Mouse (Mus musculus): ENCODE measurements around the gene D930048N14Rik. TPM values are rescaled to one million over a fixed set of nuclear protein-coding genes. Genes with fewer than 3 reads are reported as not detected.

The D930048N14Rik gene
- polyA plus RNA-seq, 1 experiment from 2014 or later, result 2.8 TPM

GRCm38 (mm10) chr11:51706451-51706850, 55.7 kb downstream of the D930048N14Rik start:
- H3K4me1 ChIP-seq (ENCODE audit: control insufficient read depth, insufficient read depth, low read length), result no peaks in the 10 kb centered on the region
- no peaks in the 10 kb centered on the region for H3K9me3 ChIP-seq (ENCODE audit: control insufficient read depth, low read length)
- no peak overlapping the region for H3K4me2 ChIP-seq (ENCODE audit: low read depth, low read length)
- no peak for ATAC-seq (ENCODE audit: low read depth)
- H3K27me3 ChIP-seq (replicated peaks; ENCODE audit: control insufficient read depth, insufficient read depth, low read length), result no peaks in the 10 kb centered on the region
- 95% methylated on average over 10 of the region's 10 CpGs for WGBS
- no peak for DNase-seq (ENCODE audit: low spot score)
- no peak overlapping the region for H3K4me3 ChIP-seq (ENCODE audit: low read depth, low read length)
- no peak overlapping the region for H3K27ac ChIP-seq (replicated peaks; ENCODE audit: low read depth, low read length)
- peaks cover 92% of the 10 kb centered on the region for H3K36me3 ChIP-seq (ENCODE audit: control insufficient read depth, insufficient read depth, low read length)
- H3K9ac ChIP-seq (ENCODE audit: low read depth, low read length), result no peak overlapping the region

GRCm38 (mm10) chr11:51707080-51707479, 56.3 kb downstream of the D930048N14Rik start:
- H3K4me3 ChIP-seq (ENCODE audit: low read depth, low read length), result no peak overlapping the region
- H3K27me3 ChIP-seq (replicated peaks; ENCODE audit: control insufficient read depth, insufficient read depth, low read length), result no peaks in the 10 kb centered on the region
- no peaks in the 10 kb centered on the region for H3K4me1 ChIP-seq (ENCODE audit: control insufficient read depth, insufficient read depth, low read length)
- peaks cover 91% of the 10 kb centered on the region for H3K36me3 ChIP-seq (ENCODE audit: control insufficient read depth, insufficient read depth, low read length)
- WGBS, result 95% methylated on average over 13 of the region's 13 CpGs
- H3K9ac ChIP-seq (ENCODE audit: low read depth, low read length), result no peak overlapping the region
- no peak overlapping the region for H3K27ac ChIP-seq (replicated peaks; ENCODE audit: low read depth, low read length)
- no peaks in the 10 kb centered on the region for H3K9me3 ChIP-seq (ENCODE audit: control insufficient read depth, low read length)
- no peak overlapping the region for H3K4me2 ChIP-seq (ENCODE audit: low read depth, low read length)
- ATAC-seq (ENCODE audit: low read depth) (no peak), DNase-seq (ENCODE audit: low spot score) (no peak)

Other genes with a start within 250 kb of the D930048N14Rik start
- gene Phykpl, start 66.2 kb upstream of the D930048N14Rik start, polyA plus RNA-seq (2014; fragmentation: Nextera tagmentation; extraction: Ambion mirVana), result 15.2 and 17.4 TPM in 2 replicates
- gene Hnrnpab, start 44.1 kb upstream of the D930048N14Rik start, polyA plus RNA-seq (2014; fragmentation: Nextera tagmentation; extraction: Ambion mirVana), result 433 and 475 TPM in 2 replicates
- 158 and 162 TPM in 2 replicates for gene Nhp2, start 31.2 kb upstream of the D930048N14Rik start, polyA plus RNA-seq (2014; fragmentation: Nextera tagmentation; extraction: Ambion mirVana)
- 44.2 and 50.4 TPM in 2 replicates for gene Rmnd5b, start 15.1 kb upstream of the D930048N14Rik start, polyA plus RNA-seq (2014; fragmentation: Nextera tagmentation; extraction: Ambion mirVana)
- gene N4bp3, start 112 bp upstream of the D930048N14Rik start, polyA plus RNA-seq (2014; fragmentation: Nextera tagmentation; extraction: Ambion mirVana), result 32.1 and 37.8 TPM in 2 replicates
- gene 0610009B22Rik, start 37.9 kb downstream of the D930048N14Rik start, polyA plus RNA-seq (2014; fragmentation: Nextera tagmentation; extraction: Ambion mirVana), result 77.5 and 82.9 TPM in 2 replicates
- gene Sec24a, start 112.7 kb downstream of the D930048N14Rik start, polyA plus RNA-seq (2014; fragmentation: Nextera tagmentation; extraction: Ambion mirVana), result 17.1 and 17.7 TPM in 2 replicates
- gene Sar1b, start 112.7 kb downstream of the D930048N14Rik start, polyA plus RNA-seq (2014; fragmentation: Nextera tagmentation; extraction: Ambion mirVana), result 112 and 113 TPM in 2 replicates
- 1.1 and 1.4 TPM in 2 replicates for gene Jade2, start 206.7 kb downstream of the D930048N14Rik start, polyA plus RNA-seq (2014; fragmentation: Nextera tagmentation; extraction: Ambion mirVana)

Measured in embryonic facial prominence, embryonic 14.5 days (tissue).